Mouse (Mus musculus): Measurements from ENCODE around the gene Hoxa9. TPM values are rescaled to one million over a fixed set of nuclear protein-coding genes. Genes with fewer than 3 reads are reported as not detected.
A peak's percentile ranks its signal among the peaks of the same experiment; 100 is the strongest.

Gene Hoxa9
- polyA plus RNA-seq, 1 experiment, result not detected

DNA sequence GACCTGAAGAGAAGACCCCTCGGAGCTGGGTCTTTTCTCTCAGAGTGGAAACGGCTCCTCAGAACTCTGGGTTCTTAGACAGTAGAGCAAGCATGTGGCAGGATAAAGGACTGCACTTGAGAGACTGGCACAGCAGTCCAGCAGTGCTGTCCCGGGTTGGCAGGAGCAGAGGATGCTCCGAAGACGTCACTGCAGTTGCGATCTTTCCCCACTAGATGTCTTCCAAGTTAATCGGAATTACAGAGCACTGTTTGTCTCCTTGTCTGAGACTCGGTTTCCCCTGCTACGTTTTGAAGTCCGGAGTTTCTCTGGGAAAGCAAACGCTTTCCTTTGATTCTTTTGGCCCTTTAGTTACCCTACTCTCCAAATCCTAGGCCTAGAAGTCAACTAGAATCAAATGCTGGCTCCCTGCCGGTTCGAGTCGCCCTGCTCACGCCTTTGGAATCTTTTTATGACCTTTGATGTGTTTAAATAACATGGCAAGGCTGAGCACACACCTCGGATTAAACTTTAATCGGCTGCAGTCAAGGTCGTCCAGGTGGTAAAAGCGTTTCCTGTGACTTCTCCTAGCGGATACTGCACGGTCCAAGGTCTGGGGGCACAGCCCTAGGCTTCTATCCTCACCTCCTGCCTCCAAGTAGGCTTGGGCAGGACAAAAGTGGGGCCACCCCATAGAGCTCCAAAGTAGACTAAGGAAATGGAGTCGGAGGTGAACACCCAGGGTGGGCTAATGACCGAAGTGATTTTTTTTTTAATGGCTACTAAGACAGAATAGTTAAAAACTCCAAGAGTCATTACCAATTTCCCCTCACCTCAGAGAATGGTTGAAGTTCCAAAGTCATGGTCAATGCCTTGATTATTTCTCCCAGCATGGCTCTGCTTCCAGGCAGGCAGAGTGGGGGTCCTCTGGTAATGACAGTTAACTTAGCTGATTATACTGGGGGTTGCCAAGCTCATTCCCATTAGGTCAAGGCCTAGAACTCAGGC lies 39.9 kb upstream of the Hoxa9 start:
- no peak overlapping the region for H3K4me3 ChIP-seq (ENCODE audit: insufficient read depth, low read depth, low read length)
- 11% methylated on average over 23 of the region's 23 CpGs for WGBS

DNA sequence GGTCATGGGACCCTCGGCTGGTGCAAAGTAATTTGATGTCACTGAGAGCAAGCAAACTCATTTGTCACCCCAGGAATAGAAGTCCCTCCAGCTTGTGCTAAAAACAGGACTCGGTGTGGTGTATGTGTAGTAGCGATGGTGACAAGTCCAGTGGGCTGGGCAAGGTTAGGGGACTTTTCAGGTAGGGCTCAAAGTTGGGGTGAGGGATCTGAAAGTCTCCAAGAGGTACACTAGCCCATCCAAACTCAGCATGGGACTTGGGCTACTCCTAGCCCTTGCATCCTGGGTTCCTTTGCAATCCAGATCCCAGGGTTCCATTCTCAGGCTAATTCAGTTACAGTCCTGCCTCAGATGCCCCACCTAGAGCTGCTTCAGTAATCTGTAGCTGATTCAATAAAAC lies 37.9 kb upstream of the Hoxa9 start:
- H3K4me3 ChIP-seq (ENCODE audit: insufficient read depth, low read depth, low read length), result no peak overlapping the region
- WGBS, result 5% methylated on average over 3 of the region's 3 CpGs
- no peaks in the 10 kb centered on the region for H3K4me1 ChIP-seq (ENCODE audit: control insufficient read depth, insufficient read depth, low read length)
- TF ChIP-seq POLR2A (IDR thresholded peaks at IDR 0.05; ENCODE audit: insufficient read depth, low read depth, low read length), result no peak
- no peak for TF ChIP-seq CTCF (IDR thresholded peaks at IDR 0.05; ENCODE audit: insufficient read depth, low read depth, low read length)
- no peak overlapping the region for H3K27ac ChIP-seq (ENCODE audit: insufficient read depth, low read depth, low read length)

More for the DNA sequence above, 39.9 kb upstream of the Hoxa9 start:
- TF ChIP-seq CTCF (IDR thresholded peaks at IDR 0.05; ENCODE audit: insufficient read depth, low read depth, low read length) (peak; percentile 56), POLR2A (IDR thresholded peaks at IDR 0.05; ENCODE audit: insufficient read depth, low read depth, low read length) (no peak)
- H3K27ac ChIP-seq (ENCODE audit: insufficient read depth, low read depth, low read length), result no peak overlapping the region
- no peaks in the 10 kb centered on the region for H3K4me1 ChIP-seq (ENCODE audit: control insufficient read depth, insufficient read depth, low read length)

DNA sequence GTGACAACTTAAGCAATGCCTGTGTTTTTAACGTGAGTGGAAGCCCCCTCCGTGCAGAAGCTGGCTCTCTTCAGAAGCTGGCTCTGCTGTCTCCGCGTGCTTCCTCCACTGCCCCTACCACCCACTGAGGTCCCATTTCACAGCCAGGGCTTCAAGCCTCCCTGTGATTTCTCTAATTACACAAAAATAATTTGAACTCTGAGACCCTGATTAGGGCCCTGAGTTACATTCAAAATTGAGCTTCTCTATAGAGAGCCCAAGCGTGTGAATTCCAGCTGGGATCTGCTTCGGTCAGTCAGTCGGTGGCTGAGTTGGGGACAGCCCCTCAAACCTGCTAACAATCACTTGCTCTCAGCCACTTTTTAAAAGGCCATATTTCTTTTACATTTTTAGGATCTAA lies 37.5 kb upstream of the Hoxa9 start:
- WGBS, result 5% methylated on average over 7 of the region's 7 CpGs
- H3K4me3 ChIP-seq (ENCODE audit: insufficient read depth, low read depth, low read length), result no peak overlapping the region
- no peak for TF ChIP-seq CTCF (IDR thresholded peaks at IDR 0.05; ENCODE audit: insufficient read depth, low read depth, low read length)
- no peak overlapping the region for H3K27ac ChIP-seq (ENCODE audit: insufficient read depth, low read depth, low read length)
- no peaks in the 10 kb centered on the region for H3K4me1 ChIP-seq (ENCODE audit: control insufficient read depth, insufficient read depth, low read length)

DNA sequence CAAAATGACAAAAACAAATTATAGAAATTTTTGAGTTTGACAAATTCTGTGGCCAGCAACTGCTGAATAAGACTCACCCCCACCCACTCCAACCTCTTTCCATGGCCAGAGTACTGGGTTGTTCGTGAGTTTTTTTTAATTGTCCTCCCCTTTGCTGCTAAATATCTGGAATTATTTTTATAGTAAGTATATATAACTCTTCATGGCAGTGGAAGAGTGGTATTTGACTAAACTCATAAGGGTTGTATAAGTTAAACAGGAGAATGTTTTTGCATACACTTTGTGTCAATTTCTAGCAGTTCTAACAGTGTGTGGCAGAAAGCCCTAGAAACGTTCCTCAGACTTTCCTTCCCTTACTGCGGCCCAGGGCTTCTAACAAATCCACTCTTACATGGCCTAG lies 36.8 kb upstream of the Hoxa9 start:
- WGBS, result 8% methylated on average over 3 of the region's 3 CpGs
- no peak overlapping the region for H3K27ac ChIP-seq (ENCODE audit: insufficient read depth, low read depth, low read length)
- no peaks in the 10 kb centered on the region for H3K4me1 ChIP-seq (ENCODE audit: control insufficient read depth, insufficient read depth, low read length)
- H3K4me3 ChIP-seq (ENCODE audit: insufficient read depth, low read depth, low read length), result no peak overlapping the region
- TF ChIP-seq POLR2A (IDR thresholded peaks at IDR 0.05; ENCODE audit: insufficient read depth, low read depth, low read length) (no peak), CTCF (IDR thresholded peaks at IDR 0.05; ENCODE audit: insufficient read depth, low read depth, low read length) (no peak)

DNA sequence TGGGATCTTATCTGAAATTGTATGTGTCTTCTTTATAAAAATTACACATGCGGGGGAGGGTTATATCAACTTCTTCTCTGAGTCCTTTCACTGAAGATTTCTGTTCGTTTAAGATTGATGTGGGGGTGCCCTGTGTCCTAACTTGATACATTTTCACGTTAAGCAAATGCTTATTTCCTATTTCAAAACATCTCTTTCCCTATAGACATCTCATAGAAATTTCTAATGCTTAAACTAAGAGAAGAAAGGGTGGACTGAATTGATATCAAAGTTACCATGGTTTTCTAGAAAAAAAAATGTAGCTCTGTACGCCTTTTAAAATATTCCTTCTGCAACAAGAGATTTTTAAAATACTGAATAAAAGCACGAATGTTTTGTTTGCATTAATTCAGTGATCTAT lies 36.3 kb upstream of the Hoxa9 start:
- Histone ChIP-seq H3K27ac (ENCODE audit: insufficient read depth, low read depth, low read length) (no peak overlapping the region), H3K4me1 (ENCODE audit: control insufficient read depth, insufficient read depth, low read length) (no peaks in the 10 kb centered on the region), H3K4me3 (ENCODE audit: insufficient read depth, low read depth, low read length) (no peak overlapping the region)
- 20% methylated on average over 5 of the region's 5 CpGs for WGBS
- no peak for TF ChIP-seq CTCF (IDR thresholded peaks at IDR 0.05; ENCODE audit: insufficient read depth, low read depth, low read length)

DNA sequence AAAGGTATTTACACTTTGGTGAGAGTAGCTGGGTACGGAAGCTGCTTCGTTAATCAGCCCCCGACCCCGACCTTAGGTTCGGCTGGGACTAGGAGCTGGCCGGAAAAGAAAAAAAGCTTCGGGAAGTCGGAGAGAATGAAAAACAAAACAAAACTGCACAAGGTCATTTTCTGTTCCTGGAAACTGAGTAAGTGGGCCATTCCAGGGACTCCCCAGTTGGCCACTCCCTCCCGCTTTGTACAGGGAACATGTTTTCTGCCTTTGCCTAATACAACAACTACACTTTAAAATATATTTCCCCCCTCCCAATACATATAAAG lies 35.7 kb upstream of the Hoxa9 start:
- Histone ChIP-seq H3K4me1 (ENCODE audit: control insufficient read depth, insufficient read depth, low read length) (no peaks in the 10 kb centered on the region), H3K4me3 (ENCODE audit: insufficient read depth, low read depth, low read length) (no peak overlapping the region), H3K27ac (ENCODE audit: insufficient read depth, low read depth, low read length) (no peak overlapping the region)
- WGBS, result 4% methylated on average over 9 of the region's 9 CpGs
- TF ChIP-seq POLR2A (IDR thresholded peaks at IDR 0.05; ENCODE audit: insufficient read depth, low read depth, low read length) (no peak), CTCF (IDR thresholded peaks at IDR 0.05; ENCODE audit: insufficient read depth, low read depth, low read length) (no peak)

DNA sequence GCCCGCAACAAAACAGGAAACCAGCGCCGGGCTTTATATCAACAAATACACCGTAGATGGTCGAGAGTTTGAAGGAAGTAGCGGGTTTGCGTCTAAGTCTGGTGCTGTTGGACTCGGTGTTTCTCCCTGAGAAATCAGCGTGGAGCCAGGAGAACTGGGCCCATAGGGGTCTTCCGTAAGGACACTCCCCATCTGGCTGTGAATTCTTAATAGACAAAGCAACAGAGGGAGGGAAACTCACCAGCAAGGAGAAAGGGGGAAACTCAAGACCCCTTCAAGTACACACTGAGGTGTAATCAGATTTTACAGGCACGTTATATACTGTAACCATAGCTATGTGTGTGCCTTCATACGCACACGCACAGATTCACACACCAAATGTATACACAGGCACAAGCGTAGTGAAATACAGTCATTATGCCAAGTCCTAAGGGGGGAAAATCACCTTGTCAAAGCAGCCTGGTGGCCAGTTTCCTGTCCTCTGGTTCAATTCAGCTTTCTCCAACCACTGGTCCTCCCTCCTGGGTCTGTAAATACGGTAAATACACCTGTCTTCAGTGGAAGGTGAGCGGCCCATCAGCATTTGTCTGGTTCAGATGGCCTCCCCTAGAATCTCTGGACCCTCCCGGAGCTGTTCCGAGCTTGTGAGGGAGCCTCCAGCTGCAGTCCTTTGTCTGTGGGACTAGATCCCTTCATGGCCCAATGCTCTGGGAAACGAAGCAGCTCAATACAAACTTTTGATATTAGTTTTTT lies 35.2 kb upstream of the Hoxa9 start:
- TF ChIP-seq POLR2A (IDR thresholded peaks at IDR 0.05; ENCODE audit: insufficient read depth, low read depth, low read length) (no peak), CTCF (IDR thresholded peaks at IDR 0.05; ENCODE audit: insufficient read depth, low read depth, low read length) (no peak)
- H3K4me1 ChIP-seq (ENCODE audit: control insufficient read depth, insufficient read depth, low read length), result no peaks in the 10 kb centered on the region
- H3K27ac ChIP-seq (ENCODE audit: insufficient read depth, low read depth, low read length), result no peak overlapping the region
- H3K4me3 ChIP-seq (ENCODE audit: insufficient read depth, low read depth, low read length), result no peak overlapping the region
- WGBS, result 3% methylated on average over 19 of the region's 19 CpGs

DNA sequence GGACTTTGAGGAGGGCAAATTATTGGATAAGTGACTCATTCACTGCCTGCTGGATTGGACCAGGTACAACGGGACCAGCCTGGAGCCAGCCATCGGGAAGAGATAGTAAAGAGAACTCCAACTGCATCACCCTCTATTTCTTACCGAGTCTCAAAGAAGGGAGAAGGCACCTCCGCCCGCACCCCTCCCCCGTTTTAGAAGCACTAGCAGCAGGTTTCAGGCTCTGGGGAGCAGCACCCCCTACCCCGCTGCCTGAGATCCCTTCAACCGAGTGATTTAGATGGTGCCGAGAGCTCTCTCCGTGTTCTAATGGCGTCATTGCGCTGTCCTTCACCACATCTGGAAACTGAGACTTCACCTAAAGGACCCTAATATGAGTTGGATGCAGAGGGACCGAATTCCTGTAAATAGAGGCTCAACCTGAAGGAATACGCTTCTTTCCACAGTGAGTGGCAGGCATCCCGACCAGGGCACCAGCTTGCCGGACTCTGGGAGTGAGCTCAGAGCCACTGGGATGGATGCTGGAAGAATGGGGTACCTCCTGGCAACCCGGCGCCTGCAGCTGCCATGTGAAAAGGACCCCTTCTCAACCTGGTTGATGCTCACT lies 34.5 kb upstream of the Hoxa9 start:
- Histone ChIP-seq H3K27ac (ENCODE audit: insufficient read depth, low read depth, low read length) (no peak overlapping the region), H3K4me1 (ENCODE audit: control insufficient read depth, insufficient read depth, low read length) (no peaks in the 10 kb centered on the region), H3K4me3 (ENCODE audit: insufficient read depth, low read depth, low read length) (no peak overlapping the region)
- no peak for TF ChIP-seq CTCF (IDR thresholded peaks at IDR 0.05; ENCODE audit: insufficient read depth, low read depth, low read length)
- TF ChIP-seq POLR2A (IDR thresholded peaks at IDR 0.05; ENCODE audit: insufficient read depth, low read depth, low read length), result no peak
- WGBS, result 2% methylated on average over 18 of the region's 18 CpGs

Measured in olfactory bulb, adult 2 months (tissue).